26 mouse cellular contexts compared by ENCODE assay signal in genomic region chr1:118622857-118623256, GRCm38 (mm10).
"Had no signal": no experiment of that assay in that cellular context is flagged by ENCODE, and none has a peak within 500 bp of the region (broad histone marks: within the 10 kb centered on the region; RNA-seq: fewer than 3 reads in every experiment).

No protein-coding gene starts in this region.

- H3K9ac ChIP-seq: heart, embryonic 12.5 days; hindbrain, embryonic 12.5 days; hindbrain, embryonic 14.5 days; intestine, embryonic 15.5 days; limb, embryonic 13.5 days; limb, embryonic 15.5 days; liver, embryonic 12.5 days had no signal

- H3K9me3 ChIP-seq: heart, embryonic 10.5 days; hindbrain, embryonic 10.5 days; hindbrain, embryonic 12.5 days; intestine, embryonic 15.5 days; limb, embryonic 13.5 days; limb, embryonic 15.5 days; liver, embryonic 12.5 days had no signal

- H3K27ac ChIP-seq: gastrocnemius, adult 2 months; heart, embryonic 10.5 days; hindbrain, embryonic 10.5 days; hindbrain, embryonic 12.5 days; hindbrain, embryonic 14.5 days; intestine, embryonic 15.5 days; limb, embryonic 13.5 days; limb, embryonic 15.5 days; liver, embryonic 12.5 days had no signal

- ATAC-seq: hindbrain, embryonic 16.5 days; inflammation-experienced regulatory T-cells, adult 6 months; intestine, embryonic 15.5 days; intestine, postnatal 0 days; liver, embryonic 12.5 days had no signal

- H3K4me3 ChIP-seq: gastrocnemius, adult 2 months; heart, embryonic 10.5 days; heart, embryonic 12.5 days; hindbrain, embryonic 10.5 days; hindbrain, embryonic 12.5 days; intestine, embryonic 15.5 days; limb, embryonic 13.5 days; limb, embryonic 15.5 days; liver, embryonic 12.5 days had no signal

- H3K4me2 ChIP-seq: heart, embryonic 12.5 days; hindbrain, embryonic 12.5 days; hindbrain, embryonic 14.5 days; intestine, embryonic 15.5 days; limb, embryonic 13.5 days; limb, embryonic 15.5 days; liver, embryonic 12.5 days had no signal

- H3K36me3 ChIP-seq: heart, embryonic 10.5 days; heart, embryonic 12.5 days; hindbrain, embryonic 10.5 days; hindbrain, embryonic 12.5 days; intestine, embryonic 15.5 days; limb, embryonic 13.5 days; limb, embryonic 15.5 days; liver, embryonic 12.5 days had no signal

- DNase-seq: gastrocnemius, adult 2 months; gastrocnemius, postnatal 10 days; gastrocnemius, postnatal 25 days; heart, adult 18-20 months; heart, postnatal 10 days; heart, postnatal 4 days; kidney, adult 18-20 months; kidney, adult 8-10 months; kidney, postnatal 10 days; kidney, postnatal 25 days; kidney, postnatal 4 days; layer of hippocampus, adult 9-11 months; layer of hippocampus, postnatal 36 days; left cerebral cortex, postnatal 4 days had no signal
